Mouse (Mus musculus) spleen, adult 2 months (tissue): ENCODE results near the gene Zbtb46. TPM values are rescaled to one million over a fixed set of nuclear protein-coding genes. Genes with fewer than 3 reads are reported as not detected.

Experiments used
- DNase-seq, 2 experiments: peaks; one replicate each; pipeline versions ENCODE4 v3.0.0 to v3.0.0-alpha.2; 2012 to 2021; ENCODE audit warnings: low spot score in 2 of 2, low read depth in 1 of 2
- H3K27ac ChIP-seq: fragments of 200-500 bp; 2 replicates; pipeline ENCODE4 v1.5.1; 2012; ENCODE audit warnings: low read length, inconsistent platforms; ENCODE audit not compliant: insufficient read depth
- H3K27me3 ChIP-seq: fragments of 200-500 bp; 2 replicates; pipeline ENCODE4 v1.6.1; 2012; ENCODE audit warnings: mild to moderate bottlenecking, moderate library complexity, low read length, inconsistent platforms; ENCODE audit not compliant: control insufficient read depth, insufficient read depth
- H3K36me3 ChIP-seq: fragments of 200-500 bp; 2 replicates; pipeline ENCODE4 v1.6.1; 2012; ENCODE audit warnings: mild to moderate bottlenecking, low read length, inconsistent platforms; ENCODE audit not compliant: control insufficient read depth, insufficient read depth
- H3K4me1 ChIP-seq: fragments of 200-500 bp; 2 replicates; pipeline ENCODE4 v1.6.1; 2011; ENCODE audit warnings: inconsistent platforms; ENCODE audit not compliant: control insufficient read depth, insufficient read depth, insufficient read length
- H3K4me3 ChIP-seq: fragments of 200-500 bp; 2 replicates; pipeline ENCODE4 v1.5.1; 2011; ENCODE audit warnings: mild to moderate bottlenecking, inconsistent platforms; ENCODE audit not compliant: insufficient read depth, insufficient read length; ENCODE audit errors: extremely low read depth
- CTCF ChIP-seq: fragments of 200-500 bp; IDR thresholded peaks from 2 replicates; pipeline ENCODE4 v1.5.1; 2011; ENCODE audit warnings: mild to moderate bottlenecking, inconsistent platforms; ENCODE audit not compliant: insufficient read depth, insufficient read length, insufficient replicate concordance; ENCODE audit errors: extremely low read depth
- POLR2A ChIP-seq: fragments of 200-500 bp; IDR thresholded peaks from 2 replicates; pipeline ENCODE4 v1.6.1; 2011; ENCODE audit warnings: low read depth, low read length, inconsistent platforms
- WGBS: fragments of 180-500 bp; shearing (Covaris S2); methylation state at CpG from one replicate; pipeline ENCODE4 v1.1.7; 2018; 5-methylcytosine and 5-hydroxymethylcytosine counted together
- polyA plus RNA-seq: library from polyadenylated mRNA; depleted of rRNA; stranded (reverse); fragments of >200 nt; gene quantifications from 2 replicates; pipeline ENCODE4 v1.2.3, GENCODE M21; 2012

Gene Zbtb46
- polyA plus RNA-seq, 1 experiment: 10.9 TPM

DNA sequence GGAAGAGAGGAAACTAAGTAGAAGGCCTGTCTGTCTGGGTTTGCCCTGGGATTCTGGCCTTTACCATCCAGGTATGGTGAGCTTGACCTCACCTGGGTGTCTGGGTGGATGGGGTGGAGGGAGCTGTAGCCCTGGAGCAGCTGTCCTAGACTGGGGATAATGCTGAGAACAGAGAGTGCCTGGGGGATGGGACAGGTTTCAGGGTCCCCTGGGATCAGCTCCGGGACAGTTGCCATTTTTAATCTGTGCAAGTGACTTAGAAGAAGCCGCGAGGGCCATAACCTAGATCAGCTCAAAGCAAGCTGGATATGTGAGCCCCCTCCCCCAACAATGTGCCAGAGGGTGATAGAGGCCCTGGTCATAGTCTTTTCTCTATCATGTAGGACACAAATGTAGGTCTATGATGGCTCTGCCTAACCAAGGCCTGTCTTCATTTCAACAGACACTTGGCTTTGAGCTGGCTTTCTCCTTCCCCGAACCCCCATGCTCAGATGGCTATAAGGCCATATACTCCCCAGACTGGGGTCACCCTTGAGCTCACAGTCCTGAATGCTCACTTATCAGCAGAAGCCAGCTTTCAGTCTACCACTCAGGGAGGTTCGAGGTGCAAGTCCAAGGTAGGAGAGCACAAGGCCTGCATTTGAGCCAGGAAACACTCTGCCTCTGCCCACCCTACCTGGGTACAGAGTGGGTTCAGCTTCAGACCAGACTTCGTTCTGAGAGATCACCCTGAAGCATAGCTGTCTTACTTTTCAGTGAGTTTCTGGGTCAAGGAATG is 25.4 kb upstream of the Zbtb46 start:
- Histone ChIP-seq H3K27me3 (no peaks in the 10 kb centered on the region), H3K27ac (peak overlapping the region; percentile 60), H3K4me3 (no peak overlapping the region), H3K36me3 (no peaks in the 10 kb centered on the region), H3K4me1 (peaks cover 14% of the 10 kb centered on the region)
- TF ChIP-seq POLR2A (no peak), CTCF (no peak)
- 87% methylated on average over 6 of the region's 6 CpGs for WGBS
- DNase-seq: no peak

DNA sequence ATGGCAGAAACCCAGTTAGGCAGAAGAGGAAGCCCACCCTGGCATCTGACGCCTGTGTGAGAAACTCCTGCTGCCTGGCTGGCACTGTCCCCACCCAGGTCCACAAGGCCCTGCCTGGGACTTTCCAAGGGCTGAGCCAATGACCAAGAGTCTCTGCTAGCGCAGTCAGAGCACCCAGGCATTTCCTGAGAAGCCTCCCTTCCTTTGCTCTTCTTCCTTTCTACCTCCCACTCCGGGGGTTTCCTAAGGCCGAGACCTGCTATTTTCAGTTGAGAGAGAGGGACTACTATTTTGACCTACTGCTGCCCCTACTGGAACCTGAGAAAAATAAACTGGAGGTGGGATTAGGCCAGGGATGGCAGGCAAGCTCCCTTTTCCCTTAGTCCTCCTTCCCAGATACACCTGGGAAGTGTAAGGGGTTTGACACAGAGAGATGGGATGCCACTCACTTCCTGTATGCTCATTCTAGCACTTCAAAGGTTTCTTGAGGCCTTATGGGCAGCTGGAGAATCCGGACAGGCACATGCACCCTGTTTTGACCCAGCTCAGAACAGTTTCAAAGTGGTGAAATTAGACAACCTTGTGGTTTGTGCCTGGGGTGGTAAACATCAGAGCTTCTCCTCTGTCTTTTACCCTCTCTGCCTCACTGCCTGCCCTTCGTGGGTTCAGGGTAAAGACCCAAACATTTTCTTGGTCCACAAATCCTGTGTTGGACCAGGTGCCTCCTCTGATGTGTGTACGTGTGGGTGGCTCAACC is 24.5 kb upstream of the Zbtb46 start:
- Histone ChIP-seq H3K4me3 (no peak overlapping the region), H3K36me3 (no peaks in the 10 kb centered on the region), H3K27me3 (no peaks in the 10 kb centered on the region), H3K27ac (peak overlapping the region; percentile 60), H3K4me1 (peaks cover 14% of the 10 kb centered on the region)
- TF ChIP-seq POLR2A (no peak), CTCF (no peak)
- DNase-seq: peak; percentile 53 to 60
- 3% methylated on average over 7 of the region's 7 CpGs for WGBS

DNA sequence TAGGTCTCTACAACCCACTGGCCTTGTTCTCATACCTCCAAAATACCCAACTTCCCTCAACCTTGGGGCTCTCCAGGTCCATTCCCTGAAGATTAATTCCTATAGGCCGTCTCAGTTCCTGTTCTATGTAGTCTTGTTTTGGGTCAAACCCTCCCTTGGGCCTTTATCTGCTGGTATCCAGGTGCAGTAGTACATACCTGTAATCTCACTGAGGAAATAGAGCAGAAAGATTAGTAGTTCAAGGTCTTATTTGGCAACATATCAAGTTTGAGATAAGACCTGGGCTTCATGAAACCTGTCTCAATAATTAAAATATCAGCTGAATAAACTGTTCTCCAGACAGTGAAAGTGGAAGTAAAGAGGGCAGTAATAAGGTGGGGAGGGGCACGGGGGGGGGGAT is 23.9 kb upstream of the Zbtb46 start:
- 25% methylated on average over 2 of the region's 2 CpGs for WGBS
- Histone ChIP-seq H3K27ac (peak overlapping the region; percentile 60; the same call in 1 of the 2 replicates), H3K27me3 (no peaks in the 10 kb centered on the region), H3K36me3 (no peaks in the 10 kb centered on the region), H3K4me1 (peaks cover 14% of the 10 kb centered on the region), H3K4me3 (no peak overlapping the region)
- DNase-seq: no peak
- TF ChIP-seq POLR2A (no peak), CTCF (no peak)

DNA sequence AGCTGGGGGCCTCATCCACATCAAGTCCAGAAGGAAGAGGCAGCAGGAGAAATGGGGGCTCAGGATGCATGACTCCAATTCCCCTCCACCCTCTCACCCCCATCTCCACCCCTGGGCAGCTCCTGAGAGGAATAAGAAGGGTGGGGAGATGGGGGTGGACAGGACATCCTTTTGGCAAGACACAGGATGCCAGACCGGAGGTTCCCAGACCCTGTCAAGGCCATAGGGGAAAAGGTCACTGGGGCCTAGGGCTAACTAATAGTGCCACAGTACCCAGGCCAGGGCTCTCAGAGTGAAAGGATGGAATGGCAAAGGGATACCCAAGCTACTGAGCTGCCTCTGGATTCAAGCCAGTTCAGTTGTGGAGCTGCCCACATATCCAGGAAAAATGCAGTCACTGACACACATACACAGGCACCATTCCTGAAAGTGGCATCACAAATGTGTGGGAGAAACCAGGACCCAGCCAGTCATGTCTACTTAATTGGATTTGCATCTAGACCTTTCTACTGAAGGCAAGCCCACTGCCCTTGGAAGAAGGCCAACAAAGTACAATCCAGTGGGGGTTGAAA is 13.1 kb upstream of the Zbtb46 start:
- WGBS: 82% methylated on average over 1 of the region's 1 CpGs
- DNase-seq: no peak
- no peak overlapping the region for H3K4me3 ChIP-seq
- H3K36me3 ChIP-seq: no peaks in the 10 kb centered on the region
- no peak overlapping the region for H3K27ac ChIP-seq
- TF ChIP-seq CTCF: no peak
- TF ChIP-seq POLR2A: no peak
- no peaks in the 10 kb centered on the region for H3K4me1 ChIP-seq
- no peaks in the 10 kb centered on the region for H3K27me3 ChIP-seq

DNA sequence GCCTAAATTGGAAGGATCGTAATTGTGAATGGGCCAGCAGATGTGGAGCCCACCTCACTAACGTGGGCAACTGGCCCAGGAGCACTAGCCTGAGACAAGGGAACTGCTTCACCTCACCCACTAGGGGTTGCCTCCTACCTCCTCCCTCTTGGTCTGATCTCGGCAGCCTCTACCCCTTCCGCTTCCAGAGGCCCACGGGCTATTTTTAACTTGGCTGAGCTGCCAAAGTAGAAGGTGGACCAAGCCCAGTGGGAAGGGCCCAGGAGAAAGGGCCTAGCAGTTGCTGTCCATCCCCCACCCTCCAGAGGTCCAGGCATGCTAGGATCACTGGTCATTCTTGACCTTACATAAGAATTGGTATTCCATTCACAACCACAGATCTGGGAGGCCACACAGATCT is 12.0 kb upstream of the Zbtb46 start:
- no peak for DNase-seq
- H3K4me1 ChIP-seq: no peaks in the 10 kb centered on the region
- H3K27ac ChIP-seq: peak overlapping the region; percentile 26
- 20% methylated on average over 5 of the region's 5 CpGs for WGBS
- no peaks in the 10 kb centered on the region for H3K27me3 ChIP-seq
- TF ChIP-seq CTCF (no peak), POLR2A (no peak)
- no peak overlapping the region for H3K4me3 ChIP-seq
- H3K36me3 ChIP-seq: no peaks in the 10 kb centered on the region

DNA sequence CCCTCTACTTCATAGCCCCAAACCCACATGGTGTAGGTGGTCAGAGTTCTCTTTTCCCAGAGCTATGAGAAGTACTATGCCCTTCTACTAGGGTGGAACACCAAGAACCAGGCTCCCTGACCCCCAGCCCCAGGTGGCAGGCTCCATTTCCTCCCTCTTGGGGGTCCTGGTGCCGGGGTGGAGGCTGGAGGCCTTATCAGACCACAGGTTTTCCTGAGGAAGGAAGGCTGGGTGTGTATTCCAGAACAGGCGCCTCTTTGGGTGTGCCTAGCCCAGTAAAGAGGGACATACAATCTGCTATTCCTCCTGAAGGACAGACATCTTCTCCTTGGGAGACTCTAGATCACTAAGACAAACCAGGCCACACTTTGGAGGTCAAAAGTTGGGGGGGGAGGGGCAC is 11.1 kb upstream of the Zbtb46 start:
- H3K36me3 ChIP-seq: no peaks in the 10 kb centered on the region
- WGBS: 24% methylated on average over 2 of the region's 2 CpGs

DNA sequence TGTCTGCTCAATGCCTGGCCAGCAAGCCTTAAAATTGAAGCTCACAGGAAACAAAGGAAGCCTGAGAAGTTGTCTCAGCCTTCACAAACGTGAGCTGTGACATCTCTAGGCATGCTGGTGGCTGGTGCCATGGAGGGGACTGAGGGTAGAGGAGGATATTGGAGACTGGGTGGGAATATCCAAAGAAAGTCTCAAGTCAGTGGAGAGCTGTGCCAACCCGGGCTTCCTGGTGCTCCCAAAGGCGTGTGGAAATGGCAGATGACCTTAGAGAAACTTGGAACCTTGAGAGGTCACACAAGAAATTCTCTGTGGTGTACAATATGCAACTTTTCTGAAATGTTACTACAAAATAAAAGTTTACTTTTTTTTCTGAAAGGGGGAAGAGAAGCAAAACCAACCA is 6.2 kb upstream of the Zbtb46 start:
- no peak for TF ChIP-seq CTCF
- TF ChIP-seq POLR2A: no peak
- WGBS: 71% methylated on average over 3 of the region's 3 CpGs

More for the DNA sequence above, 11.1 kb upstream of the Zbtb46 start:
- H3K27ac ChIP-seq: no peak overlapping the region
- TF ChIP-seq POLR2A (no peak), CTCF (no peak)
- no peaks in the 10 kb centered on the region for H3K27me3 ChIP-seq
- no peak overlapping the region for H3K4me3 ChIP-seq
- no peaks in the 10 kb centered on the region for H3K4me1 ChIP-seq
- no peak for DNase-seq

More for the DNA sequence above, 6.2 kb upstream of the Zbtb46 start:
- Histone ChIP-seq H3K36me3 (no peaks in the 10 kb centered on the region), H3K4me1 (no peaks in the 10 kb centered on the region), H3K27ac (no peak overlapping the region), H3K27me3 (no peaks in the 10 kb centered on the region), H3K4me3 (no peak overlapping the region)
- no peak for DNase-seq
